Mouse (Mus musculus) forebrain, embryonic 12.5 days (tissue): Measurements from ENCODE around the gene Mkrn1. TPM values are rescaled to one million over a fixed set of nuclear protein-coding genes. Genes with fewer than 3 reads are reported as not detected.
A peak's percentile ranks its signal among the peaks of the same experiment; 100 is the strongest.

Experiments used
- ATAC-seq: fragments of 200-750 bp; cut with Nextera tagmentation; 2 replicates; pipeline ENCODE4 v1.8.0; 2017; ENCODE audit warnings: moderate TSS enrichment; ENCODE audit not compliant: low FRiP score
- H3K27ac ChIP-seq: fragments of 300-500 bp; sonication (generic); 2 replicates; pipeline ENCODE4 v1.5.1; 2016; ENCODE audit warnings: mild to moderate bottlenecking
- H3K27me3 ChIP-seq: fragments of 300-500 bp; sonication (generic); 2 replicates; pipeline ENCODE4 v1.6.1; 2016; ENCODE audit warnings: mild to moderate bottlenecking
- H3K36me3 ChIP-seq: fragments of 300-500 bp; sonication (generic); replicated peaks from 2 replicates; pipeline ENCODE4 v1.6.1; 2016; ENCODE audit warnings: mild to moderate bottlenecking
- H3K4me1 ChIP-seq: fragments of 300-500 bp; sonication (generic); 2 replicates; pipeline ENCODE4 v1.6.1; 2016
- H3K4me2 ChIP-seq: fragments of 300-500 bp; sonication (generic); 2 replicates; pipeline ENCODE4 v1.6.1; 2016; ENCODE audit warnings: mild to moderate bottlenecking, moderate library complexity
- H3K4me3 ChIP-seq: fragments of 300-500 bp; sonication (generic); replicated peaks from 2 replicates; pipeline ENCODE4 v1.5.1; 2016; ENCODE audit warnings: mild to moderate bottlenecking
- H3K9ac ChIP-seq: fragments of 300-500 bp; sonication (generic); 2 replicates; pipeline ENCODE4 v1.6.1; 2016; ENCODE audit warnings: mild to moderate bottlenecking
- H3K9me3 ChIP-seq: fragments of 300-500 bp; sonication (generic); 2 replicates; pipeline ENCODE4 v1.6.1; 2016
- WGBS: fragments of 180-500 bp; shearing (Covaris S2); methylation state at CpG from one replicate; pipeline ENCODE4 v1.1.7; 2016; 5-methylcytosine and 5-hydroxymethylcytosine counted together
- polyA plus RNA-seq: library from polyadenylated mRNA; unstranded; fragments of >200 nt; fragmentation: Nextera tagmentation; extraction: Ambion mirVana; gene quantifications from 2 replicates; pipeline ENCODE4 v1.2.1, GENCODE M21; 2016

The Mkrn1 gene
- 143 and 156 TPM in 2 replicates for polyA plus RNA-seq

DNA sequence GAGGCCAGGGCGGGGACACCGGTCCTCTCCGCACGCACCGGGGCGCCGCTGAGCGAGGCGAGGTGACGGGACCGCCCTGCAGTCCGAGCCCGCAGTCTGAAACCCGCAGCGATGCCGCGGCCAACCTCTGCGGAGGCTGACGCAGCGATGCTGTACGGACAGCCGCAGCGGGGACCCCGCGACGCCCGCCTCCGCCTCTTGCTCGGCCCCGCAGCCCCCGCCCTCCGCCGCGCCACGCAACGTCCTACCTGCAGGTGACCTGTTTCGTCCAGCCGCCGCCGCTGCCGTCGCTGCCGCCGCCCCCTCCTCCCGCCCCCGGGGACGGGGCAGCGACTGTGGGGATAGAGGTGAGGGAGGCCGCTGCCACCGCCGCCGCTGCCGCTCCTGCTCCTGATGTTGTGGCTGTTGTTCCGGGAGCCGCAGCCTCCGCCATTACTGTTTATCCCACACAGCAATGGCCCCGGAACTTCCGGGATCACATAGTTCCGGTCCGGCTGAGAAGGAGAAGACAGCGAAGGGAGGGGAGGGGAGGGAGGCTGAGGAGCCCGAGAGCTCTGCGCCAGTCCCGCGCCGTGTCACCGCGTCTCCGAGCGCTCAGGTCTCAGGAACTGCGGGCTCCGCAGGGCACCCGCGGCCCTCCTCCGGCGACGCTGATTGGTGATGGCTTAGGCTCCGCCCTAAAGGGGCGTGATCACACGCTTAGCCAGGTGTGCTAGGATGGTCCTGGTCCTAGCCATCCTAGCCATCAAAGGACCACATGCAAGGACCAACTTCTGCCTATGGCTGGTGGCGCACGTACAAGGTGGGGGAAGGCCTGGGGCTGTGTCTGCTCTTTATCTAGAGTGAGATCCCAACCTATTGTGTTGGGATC is at the start of gene Mkrn1:
Mkrn1 (minus strand) TSS at position 612 of the 871 bp plus-strand sequence.
- peak within 1 kb of the TSS; percentile 93 for H3K9ac ChIP-seq
- H3K27me3 ChIP-seq, result 0 out of 2 replicates have a peak, but pooled peaks cover 9% of the 10 kb centered on the region
- no peaks in the 10 kb centered on the region for H3K36me3 ChIP-seq
- H3K27ac ChIP-seq, result peak within 1 kb of the TSS; percentile 95
- peak within 1 kb of the TSS; percentile 60 for H3K4me2 ChIP-seq
- H3K4me1 ChIP-seq, result peaks cover 8% of the 10 kb centered on the region; the same call in 1 of the 2 replicates
- H3K4me3 ChIP-seq, result peak within 1 kb of the TSS; percentile 97
- peak; percentile 95 for ATAC-seq
- H3K9me3 ChIP-seq, result no peaks in the 10 kb centered on the region
- WGBS, result under 1% methylated on average over 78 of the region's 82 CpGs

DNA sequence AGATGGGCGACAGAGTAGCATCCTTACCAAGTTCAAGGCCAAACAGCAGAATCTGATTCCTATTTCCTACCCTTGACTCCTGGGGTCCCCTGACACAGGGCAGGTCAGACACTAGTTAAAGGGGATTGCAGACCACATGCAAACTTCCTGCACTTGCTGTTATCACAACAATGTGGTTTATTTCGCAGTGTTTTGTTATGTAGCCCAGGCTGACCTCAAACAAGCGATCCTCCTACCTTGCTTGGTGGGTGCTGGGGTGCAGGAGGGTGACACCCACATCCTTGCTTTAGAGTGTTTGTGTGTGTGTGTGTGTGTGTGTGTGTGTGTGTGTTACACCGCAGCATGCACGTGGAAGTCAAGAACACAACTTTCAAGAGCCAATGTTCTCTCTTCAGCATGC is 49.2 kb upstream of the Mkrn1 start:
- H3K36me3 ChIP-seq, result peaks cover 61% of the 10 kb centered on the region

DNA sequence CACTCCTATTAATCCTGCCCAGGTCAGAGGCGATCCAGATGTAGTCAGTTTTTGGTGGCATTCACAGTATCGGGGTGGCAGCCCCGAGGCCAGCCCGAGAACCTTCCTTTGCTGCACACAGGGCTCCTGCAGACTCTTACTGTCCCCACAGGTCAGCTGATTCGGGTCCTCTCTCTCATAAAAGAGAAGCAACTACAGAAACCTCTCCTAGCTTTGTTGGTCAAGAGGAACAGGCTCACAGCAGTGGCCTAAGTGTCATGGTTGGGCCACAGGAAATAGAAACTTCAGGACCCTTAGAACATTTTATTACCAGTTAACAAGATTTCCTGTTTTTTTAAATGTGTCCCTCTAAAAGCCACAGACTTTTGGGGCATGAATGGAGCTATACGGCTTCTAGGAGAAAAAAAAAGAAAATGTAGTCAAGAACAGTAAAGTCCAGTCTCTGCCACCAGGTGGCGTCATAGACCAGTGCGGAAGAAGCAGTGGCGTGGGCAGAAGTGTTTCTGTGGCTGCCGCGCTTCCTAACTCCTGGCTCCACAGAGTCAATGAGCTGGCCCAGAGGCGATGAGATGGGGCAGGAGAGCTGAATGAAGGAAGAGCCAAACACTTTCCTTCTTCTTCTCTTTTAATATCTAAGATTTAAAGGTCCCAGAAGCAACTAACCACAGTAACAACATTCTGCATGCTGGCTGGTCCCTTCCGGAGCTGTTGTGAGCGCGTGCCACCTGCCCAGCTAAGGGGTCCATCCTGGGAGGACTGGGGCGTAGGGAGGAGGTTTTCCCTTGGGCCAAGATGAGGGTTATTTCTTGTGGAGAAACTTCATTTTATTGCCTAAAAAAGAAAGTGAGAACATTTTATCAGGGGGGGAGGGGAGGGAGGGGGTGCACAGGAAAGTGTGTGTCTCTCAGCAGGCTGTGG is 42.6 kb upstream of the Mkrn1 start:
- H3K36me3 ChIP-seq, result peaks cover 40% of the 10 kb centered on the region

More for the DNA sequence above, 49.2 kb upstream of the Mkrn1 start:
- Histone ChIP-seq H3K27me3 (no peaks in the 10 kb centered on the region), H3K4me3 (no peak overlapping the region), H3K27ac (no peak overlapping the region), H3K9ac (no peak overlapping the region), H3K9me3 (no peaks in the 10 kb centered on the region), H3K4me1 (no peaks in the 10 kb centered on the region), H3K4me2 (no peak overlapping the region)
- 87% methylated on average over 5 of the region's 5 CpGs for WGBS
- ATAC-seq, result no peak

DNA sequence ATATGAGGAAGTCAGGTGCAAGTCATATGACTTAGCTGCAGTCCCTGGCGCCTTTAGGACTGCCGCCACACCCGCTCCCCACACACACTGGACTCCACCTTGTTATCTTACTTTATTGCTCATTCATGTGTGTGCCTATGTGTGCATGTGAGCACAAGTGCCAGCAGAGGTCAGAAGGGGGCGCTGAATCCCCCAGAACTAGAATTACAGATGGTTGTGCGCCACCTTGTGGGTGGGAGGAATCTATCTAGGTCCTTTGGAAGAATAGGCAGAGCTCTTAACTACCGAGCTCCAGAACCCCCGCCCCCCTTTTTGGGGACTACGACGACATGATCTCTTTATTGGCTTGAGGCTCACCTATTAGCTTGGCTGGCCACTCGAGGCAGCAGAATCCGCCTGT is 39.8 kb upstream of the Mkrn1 start:
- WGBS, result 93% methylated on average over 11 of the region's 11 CpGs
- H3K4me2 ChIP-seq, result no peak overlapping the region
- H3K36me3 ChIP-seq, result peaks cover 27% of the 10 kb centered on the region
- peaks cover under 1% of the 10 kb centered on the region; the same call in 1 of the 2 replicates for H3K27me3 ChIP-seq
- ATAC-seq, result no peak
- 0 out of 2 replicates have a peak, but pooled peaks cover 5% of the 10 kb centered on the region for H3K9me3 ChIP-seq
- H3K4me1 ChIP-seq, result 0 out of 2 replicates have a peak, but pooled peaks cover 2% of the 10 kb centered on the region
- no peak overlapping the region for H3K4me3 ChIP-seq
- H3K27ac ChIP-seq, result no peak overlapping the region
- no peak overlapping the region for H3K9ac ChIP-seq

More for the DNA sequence above, 42.6 kb upstream of the Mkrn1 start:
- H3K9ac ChIP-seq, result no peak overlapping the region
- peak; percentile 44; the same call in 1 of the 2 replicates for ATAC-seq
- H3K27ac ChIP-seq, result no peak overlapping the region
- 0 out of 2 replicates have a peak, but pooled peaks cover 5% of the 10 kb centered on the region for H3K9me3 ChIP-seq
- H3K4me2 ChIP-seq, result no peak overlapping the region
- H3K4me1 ChIP-seq, result 0 out of 2 replicates have a peak, but pooled peaks cover 2% of the 10 kb centered on the region
- 51% methylated on average over 16 of the region's 16 CpGs for WGBS
- no peaks in the 10 kb centered on the region for H3K27me3 ChIP-seq
- H3K4me3 ChIP-seq, result no peak overlapping the region

DNA sequence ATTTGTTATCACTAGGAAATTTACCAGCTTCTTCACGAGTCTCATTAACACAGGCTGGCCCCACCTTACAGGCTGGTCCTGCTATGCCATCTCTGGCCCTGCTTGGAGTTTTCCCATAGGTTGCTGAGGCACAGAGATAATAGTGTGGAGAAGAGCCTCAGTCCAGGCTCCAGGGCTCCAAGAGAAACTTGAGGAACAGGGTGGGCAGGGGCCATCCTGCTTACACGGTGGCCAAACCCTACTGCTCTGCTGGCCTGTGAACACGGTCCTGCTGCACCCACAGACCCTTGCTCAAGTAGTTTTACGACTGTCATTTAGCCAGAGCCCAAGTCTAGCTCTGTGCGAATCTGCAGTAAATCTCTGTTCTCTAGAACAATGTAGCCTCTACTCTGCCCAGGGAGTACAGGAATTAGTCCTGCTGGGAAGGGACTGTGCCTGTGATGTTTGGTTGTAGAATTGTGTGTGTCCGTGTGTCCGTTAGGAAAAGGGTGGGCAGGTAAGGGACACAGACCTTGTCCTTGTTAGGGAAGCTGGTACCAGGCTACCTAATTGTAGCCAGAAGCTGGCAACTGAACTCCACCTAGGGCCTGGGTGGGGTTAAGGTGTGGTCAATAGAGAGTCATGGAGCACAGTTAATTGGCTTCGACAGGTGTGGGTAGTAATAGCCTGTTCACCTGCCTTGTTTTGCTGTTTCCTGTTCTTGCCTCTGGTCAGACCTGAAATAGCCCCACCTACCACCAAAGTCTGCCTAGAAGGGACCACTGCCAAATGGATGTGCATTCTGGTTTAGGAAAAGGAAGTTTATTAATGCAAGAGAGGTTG is 35.3 kb upstream of the Mkrn1 start:
- ATAC-seq, result no peak
- WGBS, result 82% methylated on average over 8 of the region's 8 CpGs
- H3K27ac ChIP-seq, result no peak overlapping the region
- H3K9ac ChIP-seq, result no peak overlapping the region
- no peak overlapping the region for H3K4me3 ChIP-seq
- H3K27me3 ChIP-seq, result peaks cover 3% of the 10 kb centered on the region; the same call in 1 of the 2 replicates
- H3K9me3 ChIP-seq, result 0 out of 2 replicates have a peak, but pooled peaks cover 5% of the 10 kb centered on the region
- H3K4me1 ChIP-seq, result no peaks in the 10 kb centered on the region
- H3K4me2 ChIP-seq, result no peak overlapping the region
- peaks cover 7% of the 10 kb centered on the region for H3K36me3 ChIP-seq

DNA sequence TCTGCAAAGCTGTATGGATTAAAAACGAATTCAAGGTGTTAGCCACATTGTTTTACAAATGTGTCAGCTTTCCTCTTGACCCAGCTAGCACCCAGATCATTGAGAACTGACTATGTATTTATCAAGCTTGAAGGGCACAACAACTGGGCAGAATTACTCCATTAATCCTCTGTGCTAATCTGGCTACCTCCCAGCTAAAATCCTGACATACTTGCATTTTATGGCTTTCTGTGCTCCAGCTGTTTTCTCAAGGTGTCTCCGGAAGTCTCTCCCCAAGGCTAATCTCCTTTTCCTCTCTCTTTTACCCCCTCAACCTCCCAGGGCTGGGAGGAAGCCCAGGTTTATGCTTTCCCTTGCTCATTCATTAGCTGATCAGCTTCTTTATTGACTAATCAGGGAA is 34.4 kb upstream of the Mkrn1 start:
- no peaks in the 10 kb centered on the region for H3K36me3 ChIP-seq
- H3K27ac ChIP-seq, result no peak overlapping the region
- WGBS, result 65% methylated on average over 2 of the region's 2 CpGs
- ATAC-seq, result no peak
- H3K4me1 ChIP-seq, result no peaks in the 10 kb centered on the region; the same call in 1 of the 2 replicates
- peaks cover 3% of the 10 kb centered on the region; the same call in 1 of the 2 replicates for H3K27me3 ChIP-seq
- H3K4me3 ChIP-seq, result no peak overlapping the region
- H3K4me2 ChIP-seq, result no peak overlapping the region
- H3K9me3 ChIP-seq, result no peaks in the 10 kb centered on the region
- no peak overlapping the region for H3K9ac ChIP-seq

DNA sequence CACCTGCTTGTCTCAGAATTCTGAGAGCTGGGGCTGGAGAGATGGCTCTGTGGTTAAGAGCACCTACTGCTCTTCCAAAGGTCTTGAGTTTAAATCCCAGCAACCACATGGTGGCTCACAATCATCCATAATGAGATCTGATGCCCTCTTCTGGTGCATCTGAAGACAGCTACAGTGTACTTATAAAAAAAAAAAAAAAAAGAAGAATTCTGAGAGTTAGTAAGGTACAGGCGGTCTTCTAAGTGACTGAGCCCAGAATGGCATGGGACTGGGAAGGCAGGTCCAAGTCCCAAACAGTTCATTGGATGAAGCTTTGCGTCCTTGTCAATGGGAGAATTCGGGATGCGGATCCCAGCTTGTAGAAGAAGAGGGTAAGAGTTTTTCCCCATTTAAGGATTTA is 33.3 kb upstream of the Mkrn1 start:
- ATAC-seq, result no peak

DNA sequence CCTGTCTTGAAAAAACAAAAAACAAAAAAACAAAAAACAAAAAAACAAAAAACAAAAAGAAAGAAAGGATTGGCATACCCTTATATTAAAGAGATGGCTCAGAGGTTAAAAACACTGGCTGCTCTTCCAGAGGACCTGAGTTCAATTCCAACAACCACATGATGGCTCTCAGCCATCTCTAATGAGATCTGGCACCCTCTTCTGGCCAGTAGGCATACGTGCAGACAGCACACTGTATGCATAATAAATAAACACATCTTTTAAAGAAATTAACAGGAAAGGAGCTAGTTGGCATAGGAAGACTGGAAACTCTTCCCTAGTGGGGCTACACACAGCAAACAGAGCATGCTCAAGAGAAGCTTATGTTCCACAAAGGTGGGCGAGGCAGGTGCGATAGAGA is 30.8 kb upstream of the Mkrn1 start:
- ATAC-seq, result no peak
- no peak overlapping the region for H3K4me2 ChIP-seq
- H3K9ac ChIP-seq, result no peak overlapping the region
- H3K36me3 ChIP-seq, result no peaks in the 10 kb centered on the region
- H3K4me3 ChIP-seq, result no peak overlapping the region
- H3K27me3 ChIP-seq, result peaks cover 3% of the 10 kb centered on the region; the same call in 1 of the 2 replicates
- no peaks in the 10 kb centered on the region for H3K9me3 ChIP-seq
- H3K4me1 ChIP-seq, result no peaks in the 10 kb centered on the region; the same call in 1 of the 2 replicates
- 80% methylated on average over 3 of the region's 3 CpGs for WGBS
- no peak overlapping the region for H3K27ac ChIP-seq

More for the DNA sequence above, 33.3 kb upstream of the Mkrn1 start:
- Histone ChIP-seq H3K27ac (no peak overlapping the region), H3K4me3 (no peak overlapping the region), H3K9ac (no peak overlapping the region), H3K9me3 (no peaks in the 10 kb centered on the region), H3K4me1 (no peaks in the 10 kb centered on the region; the same call in 1 of the 2 replicates), H3K4me2 (no peak overlapping the region), H3K36me3 (no peaks in the 10 kb centered on the region), H3K27me3 (peaks cover 3% of the 10 kb centered on the region; the same call in 1 of the 2 replicates)
- WGBS, result 89% methylated on average over 4 of the region's 4 CpGs

DNA sequence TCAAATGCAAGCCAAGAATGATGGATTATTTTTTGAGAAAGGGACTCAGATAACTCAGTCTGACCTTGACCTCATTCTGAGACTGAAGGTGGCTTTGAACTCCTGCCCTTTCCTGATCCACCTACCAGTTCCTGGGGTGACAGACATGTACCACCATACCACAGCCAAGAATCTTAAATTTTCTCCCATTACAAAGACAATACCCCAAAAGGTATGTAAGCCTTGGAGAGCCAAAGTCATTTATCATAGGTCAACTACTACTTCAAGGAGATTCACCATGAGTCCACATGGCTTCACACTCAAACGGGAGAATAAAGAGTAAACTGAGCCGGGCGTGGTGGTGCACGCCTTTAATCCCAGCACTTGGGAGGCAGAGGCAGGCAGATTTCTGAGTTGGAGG is 30.3 kb upstream of the Mkrn1 start:
- no peaks in the 10 kb centered on the region; the same call in 1 of the 2 replicates for H3K4me1 ChIP-seq
- 87% methylated on average over 4 of the region's 4 CpGs for WGBS
- peaks cover 3% of the 10 kb centered on the region; the same call in 1 of the 2 replicates for H3K27me3 ChIP-seq
- no peak overlapping the region for H3K9ac ChIP-seq
- no peaks in the 10 kb centered on the region for H3K9me3 ChIP-seq
- H3K27ac ChIP-seq, result no peak overlapping the region
- H3K4me2 ChIP-seq, result no peak overlapping the region
- H3K4me3 ChIP-seq, result no peak overlapping the region
- ATAC-seq, result no peak
- no peaks in the 10 kb centered on the region for H3K36me3 ChIP-seq

DNA sequence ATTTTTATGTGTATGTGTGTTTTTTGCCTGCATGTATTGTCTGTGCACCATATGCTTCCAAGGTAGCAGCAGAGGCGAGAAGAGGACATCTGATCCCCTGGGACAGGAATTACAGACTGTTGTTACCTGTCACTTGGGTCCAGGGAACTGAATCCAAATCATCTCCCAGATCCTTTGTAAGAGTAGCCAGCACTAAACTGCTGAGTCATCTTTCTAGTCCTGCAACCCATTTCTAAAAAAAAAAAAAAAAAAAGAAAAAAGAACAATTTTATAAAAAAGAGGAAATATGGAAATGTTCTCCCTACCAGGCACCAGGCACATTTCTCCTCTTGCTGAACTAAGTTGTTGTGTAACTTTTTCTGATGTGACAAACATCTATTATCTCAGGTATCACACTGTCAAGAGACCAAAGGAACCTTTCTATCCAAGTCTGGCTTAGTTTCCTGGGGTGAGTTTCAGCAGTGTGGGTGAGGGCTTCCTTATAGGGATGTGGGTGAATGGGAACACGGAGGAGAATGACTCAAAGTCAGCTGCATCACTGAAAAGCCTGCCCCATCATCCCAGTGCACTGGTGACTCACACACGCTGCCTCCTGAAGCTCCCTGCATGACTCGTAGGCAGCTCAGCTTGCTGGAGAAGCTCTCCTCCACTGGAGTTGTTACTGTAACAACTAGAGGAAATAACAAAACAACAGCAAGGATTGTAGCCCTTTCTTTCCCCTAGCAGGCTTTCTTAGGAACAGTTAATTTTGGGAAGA is 27.3 kb upstream of the Mkrn1 start:
- Histone ChIP-seq H3K27me3 (no peaks in the 10 kb centered on the region), H3K4me1 (no peaks in the 10 kb centered on the region; the same call in 1 of the 2 replicates), H3K4me2 (no peak overlapping the region), H3K4me3 (no peak overlapping the region), H3K9ac (no peak overlapping the region), H3K27ac (no peak overlapping the region), H3K9me3 (no peaks in the 10 kb centered on the region), H3K36me3 (no peaks in the 10 kb centered on the region)
- 48% methylated on average over 4 of the region's 4 CpGs for WGBS
- no peak for ATAC-seq
